Mouse (Mus musculus) thymus, postnatal 14 days (tissue): ENCODE measurements around the gene Nynrin.

Experiments used
- DNase-seq: peaks from one replicate; pipeline ENCODE4 v3.0.0; 2021

Nynrin gene

DNA sequence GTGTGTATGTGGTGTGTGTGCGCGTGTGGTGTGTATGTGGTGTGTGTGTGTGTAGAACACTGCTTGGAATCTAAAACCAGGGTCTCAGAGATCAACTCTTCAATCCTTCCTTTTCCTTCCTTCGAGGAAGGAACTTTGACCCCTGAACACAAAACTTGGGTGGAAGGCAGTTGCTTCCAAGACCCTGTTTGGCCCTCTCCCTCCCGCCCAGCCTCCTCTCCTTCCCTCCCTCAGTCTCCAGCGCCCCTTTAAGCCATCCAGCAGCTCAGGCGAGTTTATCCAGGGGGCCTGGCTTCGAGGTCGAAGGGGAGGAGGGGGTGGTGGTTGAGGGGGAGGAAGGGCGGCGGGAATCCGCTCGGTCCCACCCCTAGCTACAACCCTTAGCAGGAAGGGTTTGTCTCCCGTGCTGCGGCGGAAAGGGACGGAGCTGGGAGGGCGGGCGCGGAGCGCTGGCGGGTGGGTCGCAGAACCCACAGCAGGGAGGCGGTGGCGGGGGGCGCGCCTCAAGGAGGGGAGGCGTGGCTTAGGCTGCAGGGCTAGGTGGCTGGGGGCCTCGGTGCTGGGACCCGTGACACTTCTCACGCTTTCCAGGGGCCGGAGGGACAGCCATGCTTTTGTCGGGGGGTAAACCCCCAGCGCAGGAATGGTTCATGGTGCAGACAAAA, at the start of gene Nynrin:
Gene Nynrin, plus strand, starts transcription at position 390 of the 665 bp plus-strand sequence.
- peak; percentile 87 for DNase-seq

GRCm38 (mm10) chr14:55814885-55815284, 38.9 kb upstream of the Nynrin start:
- DNase-seq: peak; percentile 43

DNA sequence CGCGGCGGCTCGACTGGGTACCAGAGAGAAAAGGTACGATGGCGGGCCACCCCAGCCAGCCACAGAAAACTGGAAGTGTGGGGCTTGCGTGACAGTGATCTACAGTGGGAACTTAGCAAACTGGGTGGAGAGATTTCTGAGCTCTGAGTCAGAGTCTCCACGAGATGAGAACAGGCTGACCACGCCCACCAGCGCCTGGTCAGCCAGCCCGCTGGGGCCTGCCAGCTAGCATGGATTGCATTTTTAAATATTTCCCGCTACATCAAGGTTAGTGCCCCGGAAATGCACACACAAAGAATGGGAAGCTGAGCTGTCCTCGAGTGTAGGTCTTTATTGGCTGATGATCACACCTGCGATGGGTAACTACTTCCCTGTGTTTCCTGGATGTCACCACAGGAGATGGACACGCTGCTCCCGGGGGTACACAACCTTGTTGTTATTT, 38.5 kb upstream of the Nynrin start:
- no peak for DNase-seq

- DNase-seq: no peak
These were observed 33.9 kb upstream of the Nynrin start for GRCm38 (mm10) chr14:55819845-55820405.

GRCm38 (mm10) chr14:55820576-55820975, 33.2 kb upstream of the Nynrin start:
- no peak for DNase-seq

- DNase-seq: peak; percentile 84
These were observed 31.3 kb upstream of the Nynrin start for GRCm38 (mm10) chr14:55822435-55822990.

- peak; percentile 23 for DNase-seq
These were observed 30.6 kb upstream of the Nynrin start, which contains the start of gene Nfatc4 for GRCm38 (mm10) chr14:55822991-55823762. Gene Nfatc4, plus strand, starts transcription at chr14:55823144.

DNA sequence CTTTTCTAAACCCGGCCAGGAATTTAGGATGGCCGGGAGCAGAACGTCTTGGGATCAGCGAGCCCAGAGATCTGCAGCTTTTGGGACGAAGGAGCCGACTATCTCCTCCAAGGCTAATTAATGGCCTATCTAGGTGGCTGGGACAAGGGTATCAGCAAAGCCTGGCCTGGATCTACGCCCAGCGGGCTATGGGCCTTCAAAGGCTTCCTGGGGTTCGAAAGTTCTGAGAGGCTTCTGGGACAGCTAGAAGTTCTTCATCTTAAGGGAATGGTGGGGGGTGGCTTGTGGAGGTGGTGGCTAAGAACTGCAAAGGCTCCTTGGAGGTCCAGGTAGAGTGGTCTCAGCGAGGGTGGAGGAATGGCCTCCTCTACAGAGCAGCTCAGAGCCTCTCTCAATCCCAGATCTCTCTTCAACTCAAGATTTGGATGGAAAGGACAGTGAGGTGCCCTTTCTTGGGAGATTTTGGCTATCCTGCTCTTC, 29.8 kb upstream of the Nynrin start:
- peak; percentile 1 for DNase-seq

- DNase-seq: peak; percentile 12
These were observed 29.2 kb upstream of the Nynrin start for GRCm38 (mm10) chr14:55824481-55825215.

- peak; percentile 27 for DNase-seq
These were observed 28.4 kb upstream of the Nynrin start for GRCm38 (mm10) chr14:55825216-55826051.

DNA sequence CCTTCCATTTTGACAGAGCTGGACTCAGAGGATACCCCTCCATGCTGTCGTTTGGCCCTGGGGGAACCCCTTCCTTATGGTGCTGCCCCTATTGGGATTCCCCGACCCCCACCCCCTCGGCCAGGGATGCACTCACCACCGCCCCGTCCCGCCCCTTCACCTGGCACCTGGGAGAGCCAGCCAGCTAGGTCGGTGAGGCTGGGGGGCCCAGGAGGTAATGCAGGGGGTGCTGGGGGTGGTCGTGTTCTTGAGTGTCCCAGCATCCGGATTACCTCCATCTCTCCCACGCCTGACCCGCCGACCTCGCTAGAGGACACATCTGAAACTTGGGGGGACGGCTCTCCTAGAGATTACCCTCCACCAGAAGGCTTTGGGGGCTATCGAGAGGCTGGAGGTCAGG, 27.7 kb upstream of the Nynrin start:
- DNase-seq: peak; percentile 6

GRCm38 (mm10) chr14:55826551-55827340, 27.1 kb upstream of the Nynrin start:
- DNase-seq: peak; percentile 2

DNA sequence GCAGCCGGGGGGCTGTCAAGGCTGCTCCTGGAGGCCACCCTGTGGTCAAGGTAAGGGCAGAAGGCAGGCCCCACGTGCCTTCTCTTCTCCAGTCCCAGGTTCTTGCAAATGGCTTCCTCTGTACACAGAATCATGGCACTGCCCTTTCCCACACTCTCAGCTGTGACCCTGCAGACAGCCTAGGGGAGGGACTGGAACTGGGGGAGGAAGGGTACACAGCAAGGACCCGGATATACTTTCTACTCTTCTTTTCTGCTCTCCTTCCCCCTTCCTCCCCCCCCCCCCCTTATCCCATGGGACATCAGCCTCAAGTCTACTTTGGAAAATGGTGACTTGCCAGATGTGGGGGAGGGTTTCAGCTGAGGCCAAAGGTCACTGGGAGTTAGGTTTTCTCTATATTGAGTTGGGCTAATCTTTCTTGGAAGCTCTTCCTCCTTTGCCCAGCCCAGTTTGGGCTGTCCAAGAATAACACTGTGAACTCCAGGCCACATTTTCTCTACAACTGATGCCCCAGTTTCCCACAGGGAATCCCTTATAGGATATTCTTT, 25.0 kb upstream of the Nynrin start:
- peak; percentile 1 for DNase-seq

GRCm38 (mm10) chr14:55829854-55830253, 24.0 kb upstream of the Nynrin start:
- peak; percentile 1 for DNase-seq

- DNase-seq: peak; percentile 23
These were observed 23.5 kb upstream of the Nynrin start for GRCm38 (mm10) chr14:55830331-55830730.

GRCm38 (mm10) chr14:55833126-55833525, 20.7 kb upstream of the Nynrin start:
- DNase-seq: no peak

DNA sequence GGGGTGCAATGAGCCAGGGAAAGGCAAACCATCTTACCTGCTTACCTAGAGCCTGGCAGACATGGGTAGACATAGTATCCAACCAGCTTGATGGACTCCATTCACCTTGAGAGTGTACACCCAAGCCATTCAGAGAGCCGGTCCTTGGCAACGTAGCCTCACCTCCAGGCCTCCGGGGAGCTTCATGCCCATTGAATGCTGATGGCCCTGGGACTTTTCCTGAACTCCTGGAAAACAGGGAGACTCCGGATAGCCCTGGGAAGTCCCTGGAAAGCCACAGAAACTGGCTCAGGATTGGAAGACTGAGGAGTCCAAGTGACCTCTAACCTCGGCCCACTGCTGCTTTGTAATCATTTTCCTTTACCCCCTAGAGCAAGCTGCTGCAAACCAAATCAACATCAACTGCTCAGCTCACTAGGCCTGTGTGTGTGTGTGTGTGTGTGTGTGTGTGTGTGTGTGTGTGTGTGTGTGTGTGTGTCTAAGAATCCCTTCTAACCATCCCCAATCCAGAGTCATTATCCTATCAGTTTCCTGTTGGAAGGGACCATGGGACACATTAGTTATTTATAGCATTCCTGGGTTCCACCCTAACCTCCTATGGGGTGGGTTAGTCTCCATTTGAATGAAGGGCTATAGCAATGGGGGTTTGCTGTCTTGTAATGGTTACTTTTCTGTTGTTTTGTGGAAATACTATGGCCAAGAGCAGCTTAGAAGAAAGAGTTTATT, 18.8 kb upstream of the Nynrin start:
- no peak for DNase-seq

GRCm38 (mm10) chr14:55838312-55838711, 15.5 kb upstream of the Nynrin start:
- DNase-seq: no peak

DNA sequence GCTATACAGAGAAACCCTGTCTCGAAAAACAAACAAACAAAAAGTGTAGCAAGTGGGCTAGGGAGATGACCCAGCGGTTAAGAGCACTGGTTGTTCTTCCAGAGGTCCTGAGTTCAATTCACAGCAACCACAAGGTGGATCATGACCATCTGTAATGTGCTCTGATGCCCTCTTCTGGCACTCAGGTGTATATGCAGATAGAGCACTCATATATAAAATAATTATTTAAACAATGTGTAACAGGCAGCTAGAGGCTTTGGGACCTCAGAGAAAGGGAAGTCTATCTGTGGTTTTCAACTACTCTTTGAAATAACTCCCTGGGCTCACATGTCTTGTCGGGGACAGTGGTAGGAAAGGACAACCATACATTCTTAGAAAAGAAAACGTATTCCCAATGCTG, 15.1 kb upstream of the Nynrin start:
- no peak for DNase-seq

DNA sequence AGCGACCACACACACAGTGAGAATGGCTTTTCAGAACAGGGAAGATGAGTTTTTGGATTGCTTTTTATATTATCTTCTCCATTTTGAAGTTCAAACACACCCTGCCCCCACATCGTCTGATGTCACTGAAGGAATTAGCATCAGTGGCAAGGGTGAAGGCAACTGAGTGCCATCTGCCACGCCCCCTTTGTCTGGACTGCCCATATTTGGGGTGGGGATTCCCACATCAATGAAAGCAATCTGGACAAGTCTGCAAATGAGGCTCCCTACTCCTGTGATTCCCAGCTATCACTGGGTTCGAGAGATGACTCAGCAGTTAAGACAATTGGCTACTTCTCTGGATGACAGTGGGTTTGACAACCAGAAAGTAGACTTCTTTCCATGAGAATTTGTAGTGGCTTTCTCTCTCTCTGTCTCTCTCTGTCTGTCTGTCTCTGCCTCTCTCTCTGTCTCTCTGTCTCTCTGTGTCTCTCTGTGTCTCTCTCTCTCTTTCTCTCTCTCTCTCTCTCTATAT, 12.9 kb upstream of the Nynrin start:
- no peak for DNase-seq
